Mouse (Mus musculus) brain, embryonic 14.5 days (tissue): ENCODE data around the gene Rtn4rl1.
A peak's percentile ranks its signal among the peaks of the same experiment; 100 is the strongest.

Source experiments
- CTCF ChIP-seq: fragments of 200-500 bp; IDR thresholded peaks from 2 replicates; pipeline ENCODE4 v1.5.1; 2012; ENCODE audit warnings: inconsistent platforms, mild to moderate bottlenecking, moderate library complexity, borderline replicate concordance; ENCODE audit not compliant: insufficient read depth, insufficient read length; ENCODE audit errors: extremely low read depth
- POLR2A ChIP-seq: fragments of 200-500 bp; IDR thresholded peaks from 2 replicates; pipeline ENCODE4 v1.6.1; 2012; ENCODE audit warnings: mild to moderate bottlenecking, inconsistent platforms, borderline replicate concordance; ENCODE audit not compliant: poor library complexity, insufficient read depth, insufficient read length, severe bottlenecking; ENCODE audit errors: extremely low read depth

- TF ChIP-seq POLR2A (no peak), CTCF (peak; percentile 86)
Measured at GRCm38 (mm10) chr11:75168590-75169361, 24.8 kb upstream of the Rtn4rl1 start.
